14 mouse cellular contexts compared by ENCODE assay signal in the genomic region with DNA sequence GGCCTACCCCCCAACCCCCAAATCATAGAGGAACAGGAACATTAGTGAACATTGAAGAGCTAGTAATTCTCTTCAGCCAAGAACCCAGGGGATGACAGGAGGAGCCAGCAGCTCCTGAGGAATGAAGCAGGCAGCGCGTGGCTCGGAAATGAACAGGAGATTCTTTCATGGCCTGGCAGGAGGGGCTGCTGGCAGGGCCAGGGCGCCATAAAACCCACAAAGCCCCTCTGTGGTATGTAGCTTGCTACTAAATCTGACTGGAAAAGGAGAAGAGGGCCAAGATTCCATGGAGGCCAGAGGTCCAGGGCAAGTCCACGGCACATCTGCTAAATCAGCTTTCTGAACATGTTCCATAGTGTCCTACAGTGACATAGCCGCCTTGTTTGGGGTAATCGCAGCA. TPM values are rescaled to one million over a fixed set of nuclear protein-coding genes. Genes with fewer than 3 reads are reported as not detected.
DNase-seq lines count a peak whose midpoint lies in the region; ATAC-seq and TF ChIP-seq lines count a peak whose summit lies in the region.
"Had no signal": no experiment of that assay in that cellular context is flagged by ENCODE, and none has a peak within 500 bp of the region (broad histone marks: within the 10 kb centered on the region; RNA-seq: fewer than 3 reads in every experiment).

No protein-coding gene starts in this region.

- no peak for DNase-seq in embryonic facial prominence, embryonic 10.5 days (ENCODE audit: low spot score)
- peak; percentile 37 for DNase-seq in kidney, postnatal 14 days
- DNase-seq in MEL (ENCODE audit: low read depth, low spot score), result no peak
- peak; percentile 39 for DNase-seq in gastrocnemius, postnatal 14 days
- DNase-seq in forebrain, embryonic 11.5 days (ENCODE audit: low spot score), result no peak
- DNase-seq in T-cell, adult 2 months (ENCODE audit: low spot score), result no peak
- DNase-seq: adrenal gland, postnatal 10 days; retina, postnatal 1 day had no signal

- H3K27me3 ChIP-seq in embryonic facial prominence, embryonic 13.5 days, result no peaks in the 10 kb centered on the region
- no peaks in the 10 kb centered on the region for H3K27me3 ChIP-seq in embryonic facial prominence, embryonic 10.5 days (replicated peaks; ENCODE audit: low read depth, poor library complexity, severe bottlenecking)
- no peaks in the 10 kb centered on the region for H3K27me3 ChIP-seq in kidney, embryonic 15.5 days
- H3K27me3 ChIP-seq in MEL (ENCODE audit: control insufficient read depth in 1 of 2, insufficient read depth in 2 of 2, low read length in 2 of 2), result no peaks in the 10 kb centered on the region
- no peaks in the 10 kb centered on the region for H3K27me3 ChIP-seq in forebrain, embryonic 11.5 days (ENCODE audit: control insufficient read depth, insufficient read depth, low read length)
- H3K27me3 ChIP-seq: heart, embryonic 15.5 days; midbrain, embryonic 12.5 days; neural tube, embryonic 12.5 days had no signal

- no peak for TF ChIP-seq RAD21 in MEL (IDR thresholded peaks at IDR 0.05; ENCODE audit: low read depth, low read length)

- no peaks in the 10 kb centered on the region for H3K79me2 ChIP-seq in MEL (ENCODE audit: control insufficient read depth, insufficient read depth, low read length, poor library complexity)

- WGBS in embryonic facial prominence, embryonic 13.5 days, result 59% methylated on average over 7 of the region's 7 CpGs
- WGBS in embryonic facial prominence, embryonic 10.5 days, result 71% methylated on average over 7 of the region's 7 CpGs
- WGBS in kidney, embryonic 15.5 days, result 76% methylated on average over 7 of the region's 7 CpGs
- 85% methylated on average over 7 of the region's 7 CpGs for WGBS in forebrain, embryonic 11.5 days

- no peak overlapping the region for H3K4me3 ChIP-seq in embryonic facial prominence, embryonic 13.5 days
- H3K4me3 ChIP-seq in embryonic facial prominence, embryonic 10.5 days, result no peak overlapping the region
- no peak overlapping the region for H3K4me3 ChIP-seq in kidney, embryonic 15.5 days (replicated peaks)
- no peak overlapping the region for H3K4me3 ChIP-seq in MEL (ENCODE audit: control insufficient read depth in 1 of 2, insufficient read depth in 1 of 2, low read depth in 2 of 2, low read length in 2 of 2)
- no peak overlapping the region for H3K4me3 ChIP-seq in forebrain, embryonic 11.5 days (ENCODE audit: low read depth, low read length)
- H3K4me3 ChIP-seq: heart, embryonic 15.5 days; midbrain, embryonic 12.5 days; neural tube, embryonic 12.5 days had no signal

- TF ChIP-seq POLR2A in MEL (IDR thresholded peaks at IDR 0.05; ENCODE audit: control insufficient read depth in 1 of 2, insufficient read depth in 1 of 2, low read depth in 1 of 2, low read length in 2 of 2, poor library complexity in 1 of 2), result no peak

- H3K4me2 ChIP-seq in embryonic facial prominence, embryonic 13.5 days, result no peak overlapping the region
- no peak overlapping the region for H3K4me2 ChIP-seq in kidney, embryonic 15.5 days
- H3K4me2 ChIP-seq in forebrain, embryonic 11.5 days (ENCODE audit: low read depth, low read length, severe bottlenecking), result no peak overlapping the region
- H3K4me2 ChIP-seq: heart, embryonic 15.5 days; midbrain, embryonic 12.5 days; neural tube, embryonic 12.5 days had no signal

- intact Hi-C loops in gastrocnemius, postnatal 14 days (cut with DNase I; ENCODE audit: low total_unique reads), result no loop called here

- H3K9me3 ChIP-seq in embryonic facial prominence, embryonic 13.5 days, result no peaks in the 10 kb centered on the region
- H3K9me3 ChIP-seq in embryonic facial prominence, embryonic 10.5 days, result no peaks in the 10 kb centered on the region
- no peaks in the 10 kb centered on the region for H3K9me3 ChIP-seq in kidney, embryonic 15.5 days (replicated peaks)
- no peaks in the 10 kb centered on the region for H3K9me3 ChIP-seq in MEL (replicated peaks; ENCODE audit: insufficient read depth, low read length)
- H3K9me3 ChIP-seq in forebrain, embryonic 11.5 days (ENCODE audit: control insufficient read depth, low read length), result no peaks in the 10 kb centered on the region
- H3K9me3 ChIP-seq: heart, embryonic 15.5 days; midbrain, embryonic 12.5 days; neural tube, embryonic 12.5 days had no signal

- no peak for ATAC-seq in embryonic facial prominence, embryonic 13.5 days (ENCODE audit: insufficient number of reproducible peaks, insufficient read depth, low FRiP score, low TSS enrichment, low read depth)
- ATAC-seq in kidney, embryonic 15.5 days (replicated peaks; ENCODE audit: low FRiP score), result no peak
- no peak for ATAC-seq in forebrain, embryonic 11.5 days (replicated peaks; ENCODE audit: low FRiP score)
- ATAC-seq: forebrain, embryonic 16.5 days had no signal

- TF ChIP-seq EP300 in MEL (IDR thresholded peaks at IDR 0.05; ENCODE audit: low read depth in 1 of 2, low read length in 2 of 2), result no peak

- H3K27ac ChIP-seq in embryonic facial prominence, embryonic 13.5 days, result peak overlapping the region; percentile 55; the same call in 1 of the 2 replicates
- H3K27ac ChIP-seq in embryonic facial prominence, embryonic 10.5 days (replicated peaks), result no peak overlapping the region
- H3K27ac ChIP-seq in kidney, embryonic 15.5 days, result no peak overlapping the region
- no peak overlapping the region for H3K27ac ChIP-seq in MEL (ENCODE audit: control insufficient read depth, low read depth, low read length)
- no peak overlapping the region for H3K27ac ChIP-seq in forebrain, embryonic 11.5 days (ENCODE audit: low read depth, low read length)
- H3K27ac ChIP-seq: heart, embryonic 15.5 days; midbrain, embryonic 12.5 days; neural tube, embryonic 12.5 days had no signal

- peaks cover 47% of the 10 kb centered on the region for H3K36me3 ChIP-seq in embryonic facial prominence, embryonic 13.5 days
- peaks cover 52% of the 10 kb centered on the region for H3K36me3 ChIP-seq in embryonic facial prominence, embryonic 10.5 days (replicated peaks)
- H3K36me3 ChIP-seq in kidney, embryonic 15.5 days, result peaks cover 50% of the 10 kb centered on the region
- H3K36me3 ChIP-seq in MEL (ENCODE audit: control insufficient read depth in 1 of 2, insufficient read depth in 2 of 2, low read length in 2 of 2), result peaks cover 0 to 9% of the 10 kb centered on the region in 2 experiments; a peak in 2 of 4 replicates
- peaks cover 3% of the 10 kb centered on the region; the same call in 1 of the 2 replicates for H3K36me3 ChIP-seq in forebrain, embryonic 11.5 days (ENCODE audit: control insufficient read depth, insufficient read depth, low read length)

- TF ChIP-seq CTCF in MEL (IDR thresholded peaks at IDR 0.05 in 2 of 3, conservative IDR thresholded peaks at IDR 0.05 in 1 of 3; ENCODE audit: control insufficient read depth in 1 of 3, insufficient read depth in 1 of 3, low read depth in 2 of 3, low read length in 3 of 3, poor library complexity in 1 of 3, severe bottlenecking in 1 of 3), result no peak

- no peak overlapping the region for H3K9ac ChIP-seq in embryonic facial prominence, embryonic 13.5 days
- H3K9ac ChIP-seq in kidney, embryonic 15.5 days, result no peak overlapping the region
- H3K9ac ChIP-seq in MEL (ENCODE audit: control insufficient read depth, low read depth, low read length, poor library complexity, severe bottlenecking), result no peak overlapping the region
- H3K9ac ChIP-seq in forebrain, embryonic 11.5 days (ENCODE audit: low read length), result no peak overlapping the region
- H3K9ac ChIP-seq: heart, embryonic 15.5 days; midbrain, embryonic 12.5 days; neural tube, embryonic 12.5 days had no signal

- no peaks in the 10 kb centered on the region; the same call in 1 of the 2 replicates for H3K4me1 ChIP-seq in embryonic facial prominence, embryonic 13.5 days
- H3K4me1 ChIP-seq in embryonic facial prominence, embryonic 10.5 days, result 0 out of 2 replicates have a peak, but pooled peaks cover 4% of the 10 kb centered on the region
- H3K4me1 ChIP-seq in kidney, embryonic 15.5 days, result peaks cover 5% of the 10 kb centered on the region; the same call in 1 of the 2 replicates
- H3K4me1 ChIP-seq in MEL (ENCODE audit: control insufficient read depth in 1 of 2, insufficient read depth in 2 of 2, low read length in 2 of 2), result no peaks in the 10 kb centered on the region
- no peaks in the 10 kb centered on the region for H3K4me1 ChIP-seq in forebrain, embryonic 11.5 days (replicated peaks; ENCODE audit: control insufficient read depth, insufficient read depth, low read length)
- H3K4me1 ChIP-seq: heart, embryonic 15.5 days; midbrain, embryonic 12.5 days; neural tube, embryonic 12.5 days had no signal

RNA-seq across cellular contexts. Expression of gene Ubap2, which starts 14.9 kb away (rescaled TPM):
- 65.9 and 70.0 TPM in 2 replicates for polyA plus RNA-seq in embryonic facial prominence, embryonic 13.5 days (2015; fragmentation: Nextera tagmentation; extraction: Ambion mirVana)
- 95.7 and 101 TPM in 2 replicates for polyA plus RNA-seq in embryonic facial prominence, embryonic 10.5 days (2016; fragmentation: Nextera tagmentation; extraction: Ambion mirVana)
- polyA plus RNA-seq in kidney, embryonic 15.5 days (2015; fragmentation: Nextera tagmentation; extraction: Ambion mirVana), result 66.8 and 68.5 TPM in 2 replicates
- total RNA-seq in MEL (2012; rRNA removed), result 22.5 and 22.7 TPM in 2 replicates
- polyA plus RNA-seq in MEL (2012; ENCODE audit: insufficient read depth in 1 of 2, insufficient read length in 2 of 2, low read depth in 1 of 2, low replicate concordance in 2 of 2, missing spikeins in 1 of 2), result 100 to 1,000 TPM; 127 to 170 TPM
- total RNA-seq in gastrocnemius, postnatal 14 days (2021), result 10 to 100 TPM; 98.2 to 99.2 TPM
- polyA plus RNA-seq in forebrain, embryonic 11.5 days (2014; fragmentation: Nextera tagmentation; extraction: Ambion mirVana), result 92.1 and 97.3 TPM in 2 replicates

RNA-seq across cellular contexts. Expression of gene Dcaf12, which starts 24.9 kb away (rescaled TPM):
- polyA plus RNA-seq in embryonic facial prominence, embryonic 13.5 days (2015; fragmentation: Nextera tagmentation; extraction: Ambion mirVana), result 53.9 and 58.5 TPM in 2 replicates
- polyA plus RNA-seq in embryonic facial prominence, embryonic 10.5 days (2016; fragmentation: Nextera tagmentation; extraction: Ambion mirVana), result 62.0 and 62.6 TPM in 2 replicates
- 65.7 and 67.9 TPM in 2 replicates for polyA plus RNA-seq in kidney, embryonic 15.5 days (2015; fragmentation: Nextera tagmentation; extraction: Ambion mirVana)
- 24.3 and 25.9 TPM in 2 replicates for total RNA-seq in MEL (2012; rRNA removed)
- polyA plus RNA-seq in MEL (2012; ENCODE audit: insufficient read depth in 1 of 2, insufficient read length in 2 of 2, low read depth in 1 of 2, low replicate concordance in 2 of 2, missing spikeins in 1 of 2), result 10 to 100 TPM in 1 of 2 experiments, not detected in 1; 49.2 TPM
- total RNA-seq in gastrocnemius, postnatal 14 days (2021), result 10 to 100 TPM; 26.7 to 27.8 TPM
- 51.8 and 52.5 TPM in 2 replicates for polyA plus RNA-seq in forebrain, embryonic 11.5 days (2014; fragmentation: Nextera tagmentation; extraction: Ambion mirVana)

RNA-seq across cellular contexts. Expression of gene Ubap1, which starts 59.0 kb away (rescaled TPM):
- polyA plus RNA-seq in embryonic facial prominence, embryonic 13.5 days (2015; fragmentation: Nextera tagmentation; extraction: Ambion mirVana), result 44.4 and 48.9 TPM in 2 replicates
- polyA plus RNA-seq in embryonic facial prominence, embryonic 10.5 days (2016; fragmentation: Nextera tagmentation; extraction: Ambion mirVana), result 61.4 and 65.4 TPM in 2 replicates
- 62.3 and 63.0 TPM in 2 replicates for polyA plus RNA-seq in kidney, embryonic 15.5 days (2015; fragmentation: Nextera tagmentation; extraction: Ambion mirVana)
- 9.1 and 12.8 TPM in 2 replicates for total RNA-seq in MEL (2012; rRNA removed)
- 10 to 100 TPM in 1 of 2 experiments, not detected in 1; 15.7 TPM for polyA plus RNA-seq in MEL (2012; ENCODE audit: insufficient read depth in 1 of 2, insufficient read length in 2 of 2, low read depth in 1 of 2, low replicate concordance in 2 of 2, missing spikeins in 1 of 2)
- 10 to 100 TPM; 40.0 to 49.2 TPM for total RNA-seq in gastrocnemius, postnatal 14 days (2021)
- polyA plus RNA-seq in forebrain, embryonic 11.5 days (2014; fragmentation: Nextera tagmentation; extraction: Ambion mirVana), result 71.4 and 88.1 TPM in 2 replicates

Comparison
In these comparisons a context has a peak if more than half of its experiments do, and no peak if none do; other contexts are left out.
1. DNase-seq: peak in kidney, postnatal 14 days (single experiment) and gastrocnemius, postnatal 14 days (single experiment); none in embryonic facial prominence, embryonic 10.5 days (single experiment), MEL (single experiment), forebrain, embryonic 11.5 days (single experiment) and T-cell, adult 2 months (single experiment).